In genomic region chr13:84602612-84603011, GRCm38 (mm10) we compare ENCODE assay signal across 19 mouse cellular contexts.
"Had no signal": no experiment of that assay in that cellular context is flagged by ENCODE, and none has a peak within 500 bp of the region (broad histone marks: within the 10 kb centered on the region; RNA-seq: fewer than 3 reads in every experiment).

No protein-coding gene starts in this region.

- H3K9me3 ChIP-seq: liver, embryonic 12.5 days; midbrain, embryonic 15.5 days; neural tube, embryonic 13.5 days; neural tube, embryonic 15.5 days had no signal

- H3K9ac ChIP-seq: liver, embryonic 12.5 days; liver, embryonic 14.5 days; lung, embryonic 14.5 days; midbrain, embryonic 15.5 days; neural tube, embryonic 13.5 days; neural tube, embryonic 15.5 days had no signal

- H3K4me1 ChIP-seq: liver, embryonic 12.5 days; midbrain, embryonic 15.5 days; neural tube, embryonic 13.5 days; neural tube, embryonic 15.5 days had no signal

- H3K4me2 ChIP-seq: liver, embryonic 12.5 days; lung, embryonic 14.5 days; midbrain, embryonic 15.5 days; neural tube, embryonic 13.5 days; neural tube, embryonic 15.5 days had no signal

- H3K27ac ChIP-seq: liver, embryonic 12.5 days; liver, embryonic 14.5 days; midbrain, embryonic 15.5 days; neural tube, embryonic 13.5 days; neural tube, embryonic 15.5 days had no signal

- H3K4me3 ChIP-seq: liver, embryonic 12.5 days; midbrain, embryonic 15.5 days; myocyte; neural tube, embryonic 13.5 days; neural tube, embryonic 15.5 days had no signal

- ATAC-seq: liver, embryonic 12.5 days; lung, postnatal 0 days; midbrain, embryonic 15.5 days had no signal

- H3K36me3 ChIP-seq: liver, embryonic 12.5 days; midbrain, embryonic 15.5 days; neural tube, embryonic 13.5 days; neural tube, embryonic 15.5 days had no signal

- H3K27me3 ChIP-seq: liver, embryonic 12.5 days; midbrain, embryonic 15.5 days; neural tube, embryonic 13.5 days; neural tube, embryonic 15.5 days had no signal

- DNase-seq: lung, adult 18-20 months; lung, embryonic 14.5 days; lung, postnatal 14 days; lung, postnatal 36 days; retina, postnatal 1 day; right cerebral cortex, adult 18-20 months; right cerebral cortex, postnatal 25 days; right cerebral cortex, postnatal 4 days; spleen, adult 18-20 months; thymus, adult 18-20 months; thymus, postnatal 14 days; thymus, postnatal 36 days had no signal
